Mouse (Mus musculus) urinary bladder, adult 18-20 months (tissue): ENCODE measurements around the gene Pkdcc.

Experiments used
- DNase-seq, 2 experiments: peaks; one replicate each; pipeline ENCODE4 v3.0.0; 2022; ENCODE audit warnings: low spot score in 2 of 2, mixed read lengths in 2 of 2

The Pkdcc gene

DNA sequence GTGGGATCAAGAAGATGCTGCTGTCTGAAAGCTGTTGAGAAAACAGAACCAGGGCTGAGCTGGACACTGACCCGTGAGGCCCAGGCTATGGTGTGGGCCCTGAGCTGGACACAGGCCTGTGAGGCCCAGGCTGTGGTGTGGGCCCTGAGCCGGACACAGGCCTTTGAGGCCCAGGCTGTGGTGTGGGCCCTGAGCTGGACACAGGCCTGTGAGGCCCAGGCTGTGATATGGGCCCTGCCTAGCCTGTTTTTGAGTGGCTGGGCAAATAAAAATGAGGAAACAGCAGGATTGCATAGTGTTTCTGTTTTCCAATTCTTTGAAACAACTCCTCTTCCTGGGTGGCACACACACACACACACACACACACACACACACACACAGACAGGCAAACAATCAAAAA lies 2.7 kb upstream of the Pkdcc start:
- DNase-seq: no peak

DNA sequence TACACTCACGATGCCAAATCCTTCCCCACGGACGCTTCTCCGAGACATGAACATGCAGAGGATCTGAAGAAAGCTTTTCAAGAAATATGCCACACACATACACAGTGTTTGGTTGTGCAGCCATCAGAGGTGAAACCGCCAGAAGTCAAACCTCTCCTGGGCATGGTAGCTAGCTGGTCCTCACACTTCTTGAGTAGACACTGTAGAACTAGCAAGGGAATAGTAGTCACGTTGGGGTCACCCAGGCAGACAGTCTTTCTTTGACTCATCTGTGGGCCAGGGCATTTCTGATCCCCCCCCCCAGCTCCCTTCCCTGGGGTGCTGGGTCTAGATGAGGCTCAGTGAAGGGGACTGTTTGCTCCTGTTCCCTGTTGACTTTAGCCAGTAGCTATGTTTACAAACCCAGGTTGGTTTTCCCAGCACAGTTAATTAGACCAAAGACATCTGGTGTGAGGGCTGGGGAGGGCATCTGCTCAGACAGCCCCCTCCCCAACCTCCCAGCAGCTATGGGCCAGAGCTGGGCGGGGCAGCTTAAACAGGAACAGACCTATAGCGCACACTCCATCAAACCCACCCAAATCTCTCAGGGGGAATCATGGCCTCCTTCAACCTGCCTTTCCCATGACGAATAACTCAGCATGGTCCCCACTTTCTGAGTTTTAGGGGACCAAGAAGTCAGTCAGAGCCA lies 1.7 kb upstream of the Pkdcc start:
- no peak for DNase-seq

DNA sequence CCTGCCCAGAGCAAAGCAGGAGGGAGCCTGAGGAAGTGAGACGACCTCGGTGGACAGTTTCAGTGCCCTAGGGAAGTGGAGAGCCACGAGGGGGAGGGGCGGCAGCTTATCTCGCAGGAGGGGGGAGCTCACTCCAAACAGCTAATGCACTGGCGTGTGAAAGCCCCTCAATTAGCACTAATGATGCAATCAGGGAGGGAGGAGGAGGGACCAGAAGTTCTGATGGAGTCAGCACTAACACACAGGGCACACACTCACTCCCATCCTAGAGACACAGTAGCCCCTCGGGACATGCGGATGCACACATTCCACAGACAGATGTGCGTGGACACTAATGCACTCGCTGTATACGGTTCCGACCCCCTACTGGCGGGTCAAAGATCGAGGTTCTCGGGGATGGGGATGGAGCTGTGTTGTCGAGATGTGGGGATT lies 915 bp upstream of the Pkdcc start:
- DNase-seq: no peak

DNA sequence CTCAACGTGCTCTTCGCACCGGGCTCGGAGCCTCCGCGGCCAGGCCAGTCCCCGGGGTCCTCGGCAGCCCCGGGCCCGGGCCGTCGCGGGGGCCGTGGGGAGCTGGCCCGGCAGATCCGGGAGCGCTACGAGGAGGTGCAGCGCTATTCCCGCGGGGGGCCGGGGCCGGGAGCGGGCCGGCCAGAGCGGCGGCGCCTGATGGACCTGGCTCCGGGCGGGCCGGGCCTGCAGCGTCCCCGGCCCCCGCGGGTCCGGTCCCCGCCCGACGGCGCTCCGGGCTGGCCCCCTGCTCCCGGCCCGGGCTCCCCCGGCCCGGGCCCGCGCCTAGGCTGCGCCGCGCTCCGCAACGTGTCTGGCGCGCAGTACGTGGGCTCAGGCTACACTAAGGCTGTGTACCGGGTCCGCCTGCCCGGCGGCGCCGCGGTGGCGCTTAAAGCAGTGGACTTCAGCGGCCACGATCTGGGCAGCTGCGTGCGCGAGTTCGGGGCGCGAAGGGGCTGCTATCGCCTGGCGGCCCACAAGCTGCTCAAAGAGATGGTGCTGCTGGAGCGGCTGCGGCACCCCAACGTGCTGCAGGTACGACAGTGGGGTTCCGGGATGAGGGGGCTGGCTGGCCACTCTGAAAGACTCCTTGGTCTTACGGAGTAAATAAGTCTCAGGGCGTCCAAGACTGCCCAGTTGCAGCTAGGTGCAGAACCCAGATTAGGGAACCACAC lies 595 bp downstream of the Pkdcc start:
- peak in 1 of 2 experiments; percentile 35 for DNase-seq

DNA sequence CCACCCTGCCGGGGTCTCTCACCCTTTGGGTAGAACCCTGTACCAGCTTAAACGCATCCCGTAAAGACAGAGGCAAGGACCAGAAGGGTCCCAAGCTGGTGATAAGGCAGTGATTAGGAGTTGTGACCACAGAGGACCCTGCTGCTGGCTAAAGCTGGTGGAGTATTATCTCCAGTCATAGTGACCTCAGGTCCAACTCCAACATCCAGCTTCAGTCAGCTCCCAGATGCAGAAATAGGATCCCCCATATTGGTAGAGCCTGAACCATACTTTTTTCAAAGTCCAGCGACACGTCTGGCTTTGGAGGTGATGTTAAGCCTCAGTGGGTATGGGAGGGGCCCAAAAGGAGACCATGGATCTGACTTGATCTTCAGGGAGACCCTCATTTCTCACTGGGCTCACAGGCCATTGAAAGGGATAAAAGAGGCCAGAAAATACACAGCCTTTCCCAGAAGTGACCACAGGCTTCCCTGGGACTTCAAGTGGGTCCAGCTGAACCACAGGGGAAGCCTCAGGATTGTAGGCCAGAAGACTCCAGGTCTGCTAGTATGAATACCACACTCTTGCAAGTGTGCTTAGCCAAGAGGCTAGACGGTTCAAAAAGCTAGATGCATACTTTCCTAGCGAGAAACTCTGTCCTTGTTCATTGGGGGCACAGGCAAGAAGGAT lies 1.3 kb downstream of the Pkdcc start:
- no peak for DNase-seq

DNA sequence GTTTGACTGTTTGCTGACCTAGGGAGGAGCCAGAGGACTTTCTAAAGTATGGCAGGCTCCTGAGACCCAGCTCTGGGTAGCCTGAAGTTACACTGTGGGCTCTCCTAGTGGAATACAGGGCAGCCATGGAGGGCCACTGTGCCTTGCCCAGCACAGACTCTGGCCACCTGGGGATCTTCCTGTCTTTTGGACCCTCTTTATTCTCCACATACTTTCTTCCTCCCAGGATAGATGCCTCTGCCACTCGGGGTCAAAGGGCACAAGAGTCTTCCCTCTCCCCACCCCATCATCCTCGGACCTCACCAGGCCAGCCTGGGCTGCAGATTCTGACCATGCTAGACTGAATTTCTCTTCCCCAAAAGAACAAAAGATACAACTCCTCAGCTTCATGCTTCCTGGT lies 3.1 kb downstream of the Pkdcc start:
- DNase-seq: no peak

DNA sequence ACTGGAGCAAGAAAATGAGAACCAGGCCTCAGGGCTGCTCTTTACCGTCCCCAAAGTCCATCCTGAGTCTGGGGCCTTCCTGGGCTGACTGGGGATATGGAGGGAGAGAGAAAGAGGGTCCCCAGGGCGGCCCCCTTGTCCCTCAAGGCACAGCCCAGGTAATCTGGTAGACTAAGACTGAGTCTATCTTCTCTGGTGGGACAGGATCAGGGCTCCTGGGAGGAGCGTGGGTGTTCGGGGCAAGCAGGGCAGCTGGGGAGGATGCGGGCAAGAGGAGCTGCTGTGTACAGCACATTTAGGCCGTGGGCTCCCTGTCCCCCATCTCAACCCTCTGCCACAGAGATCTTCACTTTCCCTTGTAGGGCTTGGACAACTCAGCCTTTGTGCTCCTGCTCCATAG lies 3.6 kb downstream of the Pkdcc start:
- DNase-seq: no peak

DNA sequence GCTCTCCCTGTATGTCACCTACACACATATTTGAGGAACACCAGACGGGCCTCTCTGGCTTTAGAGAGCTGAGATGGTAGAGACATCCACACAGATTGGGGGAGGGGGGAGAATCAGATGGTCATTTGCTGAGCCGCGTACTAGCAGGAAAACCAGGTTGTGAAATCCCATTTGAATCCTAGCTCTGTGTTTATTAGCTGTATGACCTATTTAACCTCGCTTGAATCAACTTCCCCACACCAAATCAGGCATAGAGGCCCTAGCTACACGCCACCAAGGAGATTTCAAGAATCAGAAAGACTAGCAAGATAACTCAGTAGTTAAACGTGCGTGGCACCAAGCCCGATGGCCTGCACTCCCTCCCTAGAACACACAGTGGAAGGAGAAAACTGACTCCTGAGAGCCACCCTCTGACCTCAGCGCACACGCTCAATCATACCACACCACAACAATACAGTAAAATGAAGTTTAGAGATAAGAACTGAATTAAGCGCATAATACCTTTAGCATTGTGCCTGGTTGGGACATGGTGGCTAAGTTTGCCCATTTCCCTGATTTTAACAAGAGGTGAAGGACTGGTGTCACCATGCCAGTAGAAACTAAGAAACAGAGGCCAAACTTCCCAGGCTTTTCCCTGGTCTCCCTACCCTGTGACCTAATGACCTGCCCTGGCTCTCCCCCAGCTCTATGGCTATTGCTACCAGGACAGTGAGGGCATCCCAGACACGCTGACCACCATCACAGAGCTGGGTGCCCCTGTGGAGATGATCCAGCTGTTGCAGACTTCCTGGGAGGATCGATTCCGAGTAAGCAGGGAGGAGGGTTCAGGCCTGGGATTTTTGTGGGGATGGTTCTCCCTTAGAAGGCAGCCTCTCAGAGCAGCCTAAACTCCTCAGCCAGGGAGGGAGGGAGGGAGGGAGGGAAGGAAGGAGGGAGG lies 4.5 kb downstream of the Pkdcc start:
- no peak for DNase-seq

DNA sequence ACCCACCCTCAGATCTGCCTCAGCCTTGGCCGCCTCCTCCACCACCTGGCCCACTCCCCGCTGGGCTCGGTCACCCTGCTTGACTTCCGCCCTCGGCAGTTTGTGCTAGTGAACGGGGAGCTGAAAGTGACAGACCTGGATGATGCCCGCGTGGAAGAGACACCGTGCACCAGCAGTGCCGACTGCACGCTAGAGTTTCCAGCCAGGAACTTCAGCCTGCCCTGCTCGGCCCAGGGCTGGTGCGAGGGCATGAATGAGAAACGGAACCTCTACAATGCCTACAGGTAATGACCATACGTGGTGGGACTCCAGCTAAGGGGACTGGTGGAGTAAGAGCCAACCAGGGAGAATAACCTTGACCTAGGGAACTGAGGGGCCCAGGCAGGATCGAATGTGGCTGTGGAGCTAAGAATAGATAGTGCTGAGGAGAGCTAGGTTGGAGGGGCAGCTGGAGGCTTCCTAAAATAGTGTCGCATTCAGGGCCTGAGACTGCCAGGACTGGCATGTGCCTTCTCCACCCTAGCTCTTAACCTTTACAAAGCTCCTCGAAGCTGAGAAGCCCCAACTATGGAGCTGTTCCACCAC lies 6.0 kb downstream of the Pkdcc start:
- no peak for DNase-seq

DNA sequence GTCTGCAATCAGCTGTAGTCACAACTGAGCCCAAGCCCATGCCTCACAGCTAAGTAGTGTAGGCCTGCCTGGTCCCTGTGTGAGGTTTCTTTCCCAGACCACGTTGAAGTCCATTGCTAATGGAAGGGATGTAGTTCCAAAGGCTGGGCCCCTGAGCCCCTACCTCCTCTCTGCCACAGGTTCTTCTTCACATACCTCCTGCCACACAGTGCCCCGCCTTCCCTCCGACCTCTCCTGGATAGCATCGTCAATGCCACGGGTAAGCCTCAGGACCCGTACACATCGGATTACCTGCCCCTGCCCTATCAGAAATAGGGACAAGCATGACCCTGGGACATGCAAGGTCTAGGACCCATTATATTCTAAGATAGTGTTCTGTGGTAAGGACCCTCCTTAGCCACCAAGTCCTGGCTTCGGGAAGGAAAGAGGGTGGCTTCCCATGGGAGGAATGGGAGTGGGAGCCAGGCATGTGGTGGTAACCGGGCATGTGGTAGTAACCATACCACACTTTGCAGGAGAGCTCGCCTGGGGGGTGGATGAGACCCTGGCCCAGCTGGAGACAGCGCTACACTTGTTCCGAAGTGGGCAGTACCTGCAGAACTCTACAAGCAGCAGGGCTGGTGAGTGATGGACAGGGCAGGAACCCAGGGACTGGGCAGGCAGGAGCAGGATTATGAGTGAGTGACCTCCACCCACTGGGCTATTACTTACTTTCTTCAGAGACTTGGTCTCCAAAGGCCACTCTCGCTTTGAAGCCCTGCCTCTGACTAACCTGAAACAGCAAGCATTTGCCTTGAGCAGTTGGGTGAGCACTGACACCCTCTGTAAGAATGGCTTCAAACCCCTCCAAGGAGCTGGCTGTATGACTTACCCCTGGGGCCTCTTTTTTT lies 6.8 kb downstream of the Pkdcc start:
- DNase-seq: no peak

DNA sequence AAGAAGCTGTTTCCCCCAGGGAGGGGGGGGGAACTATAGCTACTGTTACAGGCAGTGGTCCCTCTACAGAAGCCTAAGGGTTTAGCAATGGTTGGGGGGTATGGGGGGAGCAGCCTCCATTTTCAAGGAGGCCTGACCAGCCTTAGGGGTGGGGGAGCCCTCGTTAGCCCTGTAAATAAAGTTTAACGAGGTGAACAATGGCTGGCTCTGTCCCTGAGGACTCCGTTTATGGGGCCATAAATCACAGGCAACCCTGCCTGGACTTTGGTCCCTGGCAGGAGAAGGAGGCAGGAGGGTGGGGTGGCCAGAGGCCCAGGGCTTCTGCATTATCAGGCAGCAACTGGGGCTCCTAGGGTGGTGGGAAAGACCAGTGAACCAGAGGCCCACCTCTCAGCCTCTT lies 7.6 kb downstream of the Pkdcc start:
- DNase-seq: no peak

DNA sequence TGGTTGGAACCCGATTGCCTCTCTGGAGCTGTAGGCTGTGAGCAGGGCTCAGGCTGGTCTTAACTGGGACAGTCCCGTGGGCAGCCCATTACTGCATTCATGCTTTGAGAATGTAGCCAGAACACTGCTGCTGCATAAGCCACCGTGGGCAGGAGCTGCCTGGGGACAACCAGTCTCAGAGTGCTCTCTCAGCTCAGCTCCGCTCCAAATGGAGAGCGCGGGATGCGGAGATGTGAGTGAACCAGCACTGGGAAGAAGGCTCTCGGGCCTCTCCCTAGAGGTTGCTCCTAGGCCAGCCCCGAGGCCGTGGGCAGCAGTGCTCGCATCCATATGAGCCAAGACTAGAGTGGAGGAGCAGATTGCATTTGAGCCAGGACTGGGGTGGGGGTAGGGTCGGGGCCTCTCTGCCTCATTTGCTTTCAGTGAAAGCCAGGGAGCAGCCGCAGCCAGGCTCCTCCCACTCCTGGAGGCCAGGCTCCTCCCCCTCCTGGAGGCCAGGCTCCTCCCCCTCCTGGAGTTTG lies 9.4 kb downstream of the Pkdcc start:
- no peak for DNase-seq

DNA sequence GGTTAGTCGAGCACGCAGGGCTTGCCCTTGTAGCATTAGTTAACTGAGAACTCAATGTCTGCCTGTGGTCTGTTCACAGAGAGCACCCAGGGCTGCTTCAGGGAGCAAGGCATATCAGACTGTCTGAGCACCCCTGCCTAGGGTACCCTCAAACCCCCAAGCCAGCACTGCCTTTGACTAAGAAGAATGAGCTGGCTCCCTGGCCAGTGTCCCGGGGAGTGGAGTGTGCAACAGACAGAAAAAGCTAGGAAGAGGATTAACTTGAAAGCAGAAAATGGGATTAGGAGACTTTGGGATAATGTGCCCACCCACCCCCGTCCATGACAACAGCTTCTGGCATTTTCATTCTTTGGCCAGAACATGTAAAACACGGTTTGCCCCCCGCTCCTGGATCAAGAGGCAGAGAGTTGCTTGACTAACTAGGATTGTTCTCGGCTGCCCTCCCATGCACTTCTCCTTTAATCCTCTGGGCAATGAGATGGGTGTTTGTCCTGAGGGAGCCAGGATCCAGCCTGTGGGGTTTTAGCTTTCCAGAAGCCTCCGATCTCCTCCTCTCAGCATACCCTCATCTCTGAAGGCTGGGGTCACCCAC lies 11.4 kb downstream of the Pkdcc start:
- DNase-seq: no peak

DNA sequence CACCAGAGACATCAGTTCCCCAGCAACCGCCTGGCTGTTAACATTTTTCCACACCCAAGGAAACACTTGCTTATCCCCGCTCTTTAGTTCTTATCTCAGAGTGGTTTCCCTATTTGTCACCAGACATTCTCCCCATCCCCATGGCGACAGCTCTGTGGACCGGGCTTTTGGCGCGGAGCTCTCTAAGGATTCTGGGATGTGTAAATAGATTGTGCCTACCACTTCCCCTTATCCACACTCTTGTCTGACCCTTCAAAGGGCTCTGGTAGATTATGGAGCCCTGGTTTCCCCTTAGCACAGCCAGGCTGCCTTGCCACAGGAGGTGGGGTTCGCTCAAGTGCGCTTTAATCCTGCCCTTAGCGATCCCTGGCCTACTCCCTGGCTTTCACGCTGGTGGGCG lies 16.3 kb downstream of the Pkdcc start:
- no peak for DNase-seq

DNA sequence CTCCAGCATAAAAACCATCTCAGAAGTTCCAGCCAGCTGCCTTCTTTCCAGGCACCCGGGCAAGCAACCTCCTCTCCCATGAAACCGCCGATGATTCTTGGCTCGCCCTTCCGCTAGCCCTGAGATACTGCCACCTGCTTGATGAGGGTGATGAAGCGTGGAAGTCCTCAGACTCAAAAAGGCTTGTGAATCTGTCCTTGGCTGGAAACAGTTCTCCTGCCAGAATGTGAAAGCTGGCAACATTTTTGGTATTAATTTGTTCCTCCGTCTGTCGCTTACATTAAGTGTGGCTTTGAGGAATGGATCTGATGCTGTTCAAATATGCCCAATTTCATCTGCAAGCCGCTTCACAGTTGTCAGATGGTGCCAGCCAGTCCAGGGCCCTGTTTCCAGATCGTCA lies 20.1 kb downstream of the Pkdcc start:
- no peak for DNase-seq

DNA sequence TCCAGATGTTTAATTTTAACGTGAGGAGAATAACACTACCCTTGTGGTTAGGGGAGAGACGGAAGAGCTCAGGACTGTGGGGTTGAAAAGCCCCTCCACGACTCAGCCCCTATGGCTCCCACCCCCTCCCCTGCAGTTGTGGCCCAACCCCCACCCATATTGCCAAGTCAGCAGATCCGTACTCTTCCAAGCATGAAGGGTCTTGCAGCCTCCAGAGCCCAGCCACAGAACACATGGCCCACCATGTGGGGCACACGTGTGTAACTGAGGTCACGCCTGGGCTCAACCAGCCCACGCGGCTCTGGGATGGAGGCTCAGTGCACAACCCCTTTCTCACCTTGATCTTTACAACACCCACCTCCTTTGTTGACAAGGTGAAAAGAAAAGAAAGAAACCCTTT lies 21.1 kb downstream of the Pkdcc start:
- DNase-seq: no peak

DNA sequence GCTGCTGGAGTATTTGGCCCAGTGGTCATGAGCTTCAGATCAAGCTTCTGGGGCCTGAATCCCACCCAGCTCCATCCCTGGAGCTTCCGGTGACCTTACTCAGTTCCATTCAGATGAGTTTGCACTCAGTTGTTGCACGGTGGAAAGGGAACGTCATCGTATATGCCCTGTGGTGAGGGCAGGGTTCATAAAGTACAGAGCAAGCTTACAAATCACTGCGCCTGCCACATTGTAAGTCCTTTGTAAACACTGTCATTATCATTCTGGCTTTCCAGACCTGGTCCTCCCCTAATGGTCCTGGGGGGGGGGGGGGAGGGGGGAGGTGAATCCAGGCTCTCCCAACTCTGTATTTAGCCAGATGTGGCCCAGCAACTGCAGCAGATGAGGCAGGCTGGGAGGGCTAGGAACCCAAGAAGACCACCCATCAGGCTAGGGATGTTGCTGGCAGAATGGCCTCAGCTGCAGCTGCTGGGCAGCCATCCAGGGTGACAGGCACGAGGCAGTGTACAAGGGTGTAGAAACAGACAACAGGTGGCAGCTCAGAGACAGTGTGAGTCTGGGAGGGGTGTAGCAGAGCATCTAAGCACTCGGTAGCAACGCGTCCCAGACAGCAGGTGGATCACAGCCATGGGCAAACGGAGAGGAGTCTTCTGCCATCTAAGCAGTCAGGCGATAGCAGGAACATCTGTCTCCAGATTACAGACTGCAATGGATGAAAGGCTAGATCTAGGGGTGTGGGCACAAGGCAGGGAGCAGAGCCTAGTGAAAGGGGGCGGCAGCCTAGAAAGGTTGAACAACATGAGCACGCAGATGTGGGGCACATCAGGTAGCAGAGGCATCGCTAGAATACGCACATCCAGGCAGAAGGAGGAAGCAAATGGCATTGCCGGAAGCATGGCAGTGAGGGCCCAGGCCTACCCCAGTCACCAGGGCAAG lies 23.3 kb downstream of the Pkdcc start:
- no peak for DNase-seq

DNA sequence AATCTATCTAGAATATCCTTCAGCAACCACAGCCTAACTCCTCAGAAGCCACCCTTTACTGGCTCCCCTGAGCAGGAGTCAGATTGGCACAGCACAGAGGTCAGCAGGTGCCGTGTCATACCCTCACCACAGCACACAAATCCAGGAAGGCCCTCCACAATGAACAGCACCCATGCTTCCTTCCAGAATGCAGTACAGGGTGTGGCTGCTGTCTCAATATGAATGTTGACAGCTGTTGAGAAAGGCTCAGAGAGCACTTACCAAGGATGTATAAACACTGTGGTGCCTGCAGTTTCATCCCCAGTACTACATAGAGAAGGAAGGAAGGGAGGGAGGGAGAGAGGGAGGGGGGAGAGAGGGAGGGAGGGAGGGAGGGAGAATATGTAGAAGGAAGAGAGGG lies 29.4 kb downstream of the Pkdcc start:
- no peak for DNase-seq

DNA sequence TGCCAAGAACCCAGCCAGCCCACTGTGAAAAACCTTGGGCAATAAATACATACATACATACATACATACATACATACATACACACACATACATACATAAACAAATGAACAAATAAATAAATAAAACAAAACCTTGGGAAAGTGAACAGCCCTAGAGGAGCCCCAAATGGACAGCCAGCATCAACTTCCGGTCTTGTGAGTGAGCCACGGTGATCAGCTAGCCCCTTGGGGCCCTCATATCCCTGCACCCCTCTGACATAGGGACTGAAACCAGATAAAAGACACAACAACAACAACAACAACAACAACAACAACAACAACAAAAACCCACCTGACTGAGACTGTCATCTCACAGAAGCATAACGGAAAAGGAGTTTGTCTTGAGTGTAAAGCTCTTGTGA lies 30.4 kb downstream of the Pkdcc start:
- no peak for DNase-seq
